Mouse (Mus musculus): ENCODE measurements around the gene Fam208a.

Fam208a gene

DNA sequence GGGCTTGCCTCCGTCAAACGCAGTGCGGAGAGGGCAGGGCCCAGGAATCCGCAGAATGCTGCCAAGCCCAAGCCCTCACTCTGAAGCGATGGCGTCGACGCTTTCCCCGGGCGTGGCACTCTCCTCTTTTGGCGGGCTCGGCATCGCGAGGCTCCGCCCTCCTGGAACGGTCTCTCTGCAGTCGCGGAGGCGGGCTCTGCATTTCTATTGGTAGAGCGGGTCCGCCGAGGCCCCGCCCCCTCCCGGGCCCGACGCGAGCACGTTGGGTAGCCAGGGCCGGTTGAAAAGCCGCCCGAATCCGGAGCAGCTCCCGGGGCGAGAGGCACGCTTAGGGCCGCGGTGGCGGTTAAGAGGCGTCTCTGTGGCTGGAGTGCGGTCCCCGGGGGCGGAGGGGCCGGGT lies at the start of gene Fam208a:
Gene Fam208a, plus strand, starts transcription at position 262 of the 400 bp plus-strand sequence.
- DNase-seq (ENCODE audit: low spot score in 2 of 2) = peak; percentile 94 to 96

DNA sequence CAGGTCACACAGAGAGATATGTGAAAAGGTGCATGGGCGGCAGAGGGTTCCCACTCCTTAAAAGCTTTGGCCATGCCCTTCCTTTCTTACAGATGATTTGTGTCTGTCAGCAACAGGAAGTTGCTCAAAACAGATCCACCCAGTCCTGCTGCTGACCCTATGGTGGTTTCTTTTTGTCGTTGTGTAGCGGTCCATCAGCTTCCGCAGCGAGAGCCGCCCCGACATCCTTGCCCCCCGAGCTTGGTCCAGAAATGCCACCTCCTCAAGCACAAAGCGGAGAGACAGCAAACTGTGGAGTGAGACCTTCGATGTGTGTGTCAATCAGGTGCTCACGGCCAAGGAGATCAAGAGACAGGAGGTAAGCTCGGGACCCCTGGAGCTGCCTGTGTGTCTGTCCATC lies 49.2 kb upstream of the Fam208a start:
- peak in 1 of 2 experiments; percentile 46 for DNase-seq (ENCODE audit: low spot score in 2 of 2)

DNA sequence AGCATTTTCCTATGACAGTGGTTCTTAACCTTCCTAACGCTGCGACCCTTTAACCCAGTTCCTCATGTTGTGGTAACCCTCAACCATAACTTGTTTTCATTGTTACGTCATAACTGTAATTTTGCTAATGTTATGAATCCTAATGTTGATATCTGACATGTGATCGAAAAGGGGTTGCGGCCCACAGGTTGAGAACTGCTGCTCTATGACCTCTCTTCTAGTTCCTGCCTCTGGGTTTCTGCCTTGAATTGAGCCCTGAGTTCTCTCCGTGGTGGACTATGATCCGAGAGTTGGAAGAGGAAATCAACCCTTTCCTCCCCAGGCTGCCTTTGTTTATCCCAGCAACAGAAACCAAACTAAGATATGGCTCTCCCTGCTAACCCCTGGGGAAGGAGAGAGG lies 47.2 kb upstream of the Fam208a start:
- no peak for DNase-seq (ENCODE audit: low spot score in 2 of 2)

DNA sequence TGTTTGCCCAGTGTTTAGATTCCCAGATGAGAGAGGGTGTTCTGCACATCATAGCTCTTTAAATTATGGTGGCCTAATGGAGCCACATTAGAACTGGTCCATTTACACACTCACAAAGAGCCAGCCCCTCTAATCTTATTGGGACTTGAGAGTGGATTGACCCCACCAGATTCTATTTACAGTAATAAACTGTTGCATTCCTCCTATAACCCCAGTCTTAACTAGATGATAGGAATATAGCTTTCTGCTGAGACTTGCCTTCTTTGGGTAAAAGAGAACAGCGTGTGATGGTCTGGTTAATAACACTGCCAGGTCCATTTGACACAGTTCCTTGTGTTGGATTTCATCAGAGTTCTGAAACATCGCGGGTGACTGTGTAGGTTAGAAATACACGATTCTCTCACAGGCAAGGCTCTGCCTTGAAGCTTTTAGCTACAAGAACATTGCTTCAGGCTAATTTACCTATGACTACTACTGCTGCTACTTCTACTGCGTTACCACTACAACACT lies 45.3 kb upstream of the Fam208a start:
- no peak for DNase-seq (ENCODE audit: low spot score in 2 of 2)

DNA sequence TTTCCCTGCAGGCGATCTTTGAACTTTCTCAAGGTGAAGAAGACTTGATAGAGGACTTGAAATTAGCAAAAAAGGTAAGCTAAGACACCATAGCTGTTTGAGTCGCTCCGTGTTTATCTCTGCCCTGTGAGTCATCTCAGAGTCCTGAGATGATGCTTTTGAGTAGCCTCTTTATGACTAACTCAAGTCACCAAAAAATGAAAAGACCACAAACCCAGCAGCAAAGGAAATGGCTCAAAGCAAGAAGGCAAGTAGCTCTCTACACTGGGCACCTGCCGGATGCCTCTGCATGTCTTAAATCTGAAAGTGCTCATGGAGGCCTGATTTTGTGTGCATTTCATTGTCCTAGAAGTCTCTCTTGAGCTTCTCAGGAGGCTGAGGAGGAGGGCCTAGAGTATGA lies 44.5 kb upstream of the Fam208a start:
- DNase-seq (ENCODE audit: low spot score in 2 of 2) = no peak

DNA sequence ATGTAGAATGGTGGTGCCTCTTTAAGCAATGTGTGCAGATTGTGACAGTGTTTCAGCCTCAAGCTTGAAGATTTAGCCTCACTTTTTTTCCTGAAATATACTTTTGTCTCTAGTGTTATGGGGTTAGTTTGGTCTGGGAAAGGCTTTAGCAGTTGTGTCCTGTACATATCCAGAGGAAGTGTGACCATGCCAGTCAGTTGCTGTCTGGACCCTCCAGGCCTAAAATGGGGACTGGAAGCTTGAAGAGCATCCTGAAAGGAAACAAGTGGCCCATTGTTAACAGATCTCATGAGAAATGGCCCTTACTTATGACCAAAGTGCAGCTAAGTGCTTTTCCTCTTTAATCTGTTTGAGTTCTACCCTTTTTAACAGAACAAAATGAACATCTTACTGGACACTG lies 40.0 kb upstream of the Fam208a start:
- no peak for DNase-seq (ENCODE audit: low spot score in 2 of 2)

DNA sequence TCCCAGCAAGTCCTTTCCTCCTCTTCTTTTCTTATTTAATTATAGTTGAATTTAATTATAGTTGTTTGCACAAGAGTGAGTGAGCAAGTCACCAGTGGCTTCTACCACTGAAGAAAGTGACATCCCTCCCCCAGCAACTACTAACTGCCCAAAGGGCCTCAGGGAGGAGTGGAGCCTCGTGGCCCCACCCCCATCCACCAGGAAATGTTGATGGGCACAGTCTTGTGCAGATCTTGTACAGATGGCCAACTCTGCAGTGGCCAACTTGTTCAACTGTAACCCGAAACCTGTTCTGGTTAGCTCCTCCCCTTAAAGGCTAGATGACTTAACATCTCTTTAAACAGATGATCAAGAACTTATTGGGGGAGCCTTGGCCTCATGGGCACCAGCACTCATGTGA lies 38.9 kb upstream of the Fam208a start:
- no peak for DNase-seq (ENCODE audit: low spot score in 2 of 2)

DNA sequence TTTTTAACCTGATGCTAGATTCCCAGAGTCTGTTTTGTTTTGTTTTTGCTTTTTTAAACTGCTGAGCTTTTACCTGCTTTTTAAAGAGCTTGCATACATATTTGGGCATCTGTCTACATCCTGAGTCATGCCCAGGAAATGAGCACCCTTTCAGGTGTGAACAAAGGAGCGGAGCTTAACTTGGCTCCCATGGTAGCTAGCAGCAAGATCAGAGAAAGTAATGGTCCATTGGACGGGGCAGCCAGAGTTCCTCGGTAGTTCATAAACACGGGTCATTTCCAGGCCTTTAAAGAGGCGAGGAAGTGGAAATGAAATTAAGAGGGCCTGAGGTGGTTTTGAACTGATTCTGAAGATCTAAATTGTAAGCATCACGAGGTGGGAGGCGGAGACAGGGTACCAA lies 38.0 kb upstream of the Fam208a start:
- DNase-seq (ENCODE audit: low spot score in 2 of 2) = no peak

DNA sequence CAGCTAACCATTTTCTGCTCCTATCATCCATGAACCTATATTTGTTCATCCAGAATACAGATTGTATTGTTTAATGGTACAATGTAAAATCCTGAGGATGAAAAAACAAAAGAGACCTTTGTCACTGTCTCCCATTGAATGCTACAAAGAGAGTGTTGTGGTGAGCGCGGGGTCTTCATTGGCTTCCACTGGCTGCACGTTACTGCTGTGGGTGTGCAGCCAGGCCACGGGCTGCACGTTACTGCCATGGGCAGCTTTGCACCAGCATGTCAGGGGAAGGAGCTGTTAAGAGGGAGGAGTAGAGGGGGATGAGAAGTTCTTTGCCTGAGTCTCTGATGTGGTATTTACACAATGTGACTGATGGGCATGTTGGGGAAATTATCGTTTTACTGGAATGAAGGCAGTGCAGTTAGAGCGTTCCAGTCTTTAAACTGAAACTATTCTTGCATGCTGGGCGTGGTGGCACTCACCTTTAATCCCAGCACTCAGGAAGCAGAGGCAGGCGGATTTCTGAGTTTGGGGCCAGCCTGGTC lies 36.8 kb upstream of the Fam208a start:
- no peak for DNase-seq (ENCODE audit: low spot score in 2 of 2)

DNA sequence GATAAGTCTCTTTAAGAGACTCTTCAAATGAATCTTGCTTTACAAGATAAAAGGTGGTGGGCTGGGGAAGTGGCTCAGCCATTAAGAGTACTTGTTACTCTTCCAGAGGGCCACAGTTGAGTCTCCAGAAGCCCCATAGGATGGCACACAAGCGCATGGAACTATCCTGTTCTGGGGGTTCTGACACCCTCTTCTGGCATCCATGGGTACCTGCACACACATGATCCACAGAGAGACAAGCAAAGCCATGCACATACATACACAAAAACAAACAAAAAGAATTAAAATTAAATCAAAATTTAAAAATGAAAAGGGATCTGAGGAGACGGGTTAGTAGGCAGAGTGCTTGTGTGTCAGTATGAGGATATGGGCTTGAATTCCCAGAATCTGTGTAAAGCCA lies 36.0 kb upstream of the Fam208a start:
- DNase-seq (ENCODE audit: low spot score in 2 of 2) = no peak

DNA sequence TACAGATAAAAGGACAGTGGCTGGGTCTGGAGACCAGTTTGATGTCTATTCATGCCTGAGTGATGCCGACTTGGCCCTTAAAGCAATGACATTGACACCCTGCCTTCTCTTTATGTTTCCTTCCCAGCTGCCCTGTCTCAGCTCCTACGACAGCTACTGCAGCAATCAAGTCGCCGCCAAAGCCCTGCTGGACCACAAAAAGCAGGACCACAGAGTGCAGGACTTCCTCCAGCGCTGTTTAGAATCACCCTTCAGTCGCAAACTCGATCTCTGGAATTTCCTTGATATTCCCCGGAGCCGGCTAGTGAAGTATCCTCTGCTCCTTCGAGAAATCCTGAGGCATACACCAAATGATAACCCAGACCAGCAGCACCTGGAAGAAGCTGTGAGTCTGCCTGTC lies 34.8 kb upstream of the Fam208a start:
- no peak for DNase-seq (ENCODE audit: low spot score in 2 of 2)

DNA sequence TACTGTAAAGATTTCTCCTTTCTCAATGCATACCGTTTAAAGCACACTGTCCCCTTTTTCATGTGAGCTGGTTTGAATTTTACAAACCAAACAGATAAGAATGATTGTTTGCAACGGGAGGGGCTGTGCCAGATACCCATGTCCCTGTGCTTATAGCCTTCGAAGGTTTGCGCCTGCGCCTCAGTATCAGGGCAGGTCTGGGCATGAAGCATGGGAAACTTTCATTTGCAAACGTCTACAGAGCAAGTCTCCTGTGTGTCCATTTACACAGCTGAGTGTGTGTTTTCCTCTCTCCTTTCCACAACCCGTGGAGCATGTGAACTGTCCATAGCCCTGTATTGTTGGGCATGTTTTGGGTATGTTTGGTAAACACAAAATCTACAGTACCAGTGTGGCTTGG lies 32.2 kb upstream of the Fam208a start:
- DNase-seq (ENCODE audit: low spot score in 2 of 2) = no peak

DNA sequence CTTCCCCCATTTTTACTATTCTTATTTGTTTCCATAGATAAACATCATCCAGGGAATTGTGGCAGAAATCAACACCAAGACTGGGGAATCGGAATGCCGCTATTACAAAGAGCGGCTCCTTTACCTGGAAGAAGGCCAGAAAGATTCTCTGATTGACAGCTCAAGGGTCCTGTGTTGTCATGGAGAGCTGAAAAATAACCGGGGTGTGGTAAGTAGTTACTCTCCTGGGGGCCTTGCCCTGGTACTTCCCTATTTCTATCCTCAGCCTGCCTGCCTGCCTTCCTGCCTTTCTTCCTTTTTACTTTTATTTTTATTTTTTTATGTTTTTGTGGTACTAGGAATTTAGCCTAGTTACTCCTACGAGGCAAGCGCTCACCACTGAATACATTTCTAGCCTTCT lies 31.1 kb upstream of the Fam208a start:
- peak; percentile 66 to 73 for DNase-seq (ENCODE audit: low spot score in 2 of 2)

DNA sequence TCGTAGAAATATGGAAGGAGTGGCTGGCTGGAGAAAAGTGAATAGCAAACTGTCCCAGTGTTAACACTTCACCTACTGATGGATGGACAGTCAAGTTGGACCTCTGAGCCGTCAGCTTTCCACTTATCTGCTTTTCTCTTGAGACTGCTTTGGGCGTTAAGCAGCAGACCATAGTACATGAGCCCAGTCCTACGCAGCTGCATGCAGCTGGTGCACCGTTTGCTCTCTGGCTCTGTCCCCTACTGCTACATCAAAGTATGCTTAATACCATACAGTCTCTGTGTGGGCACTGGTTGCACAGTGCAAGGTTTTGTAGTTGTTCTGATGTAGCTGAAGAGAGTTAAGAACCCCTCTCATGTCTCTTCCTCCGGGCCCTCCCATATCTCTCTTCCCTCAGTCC lies 28.1 kb upstream of the Fam208a start:
- no peak for DNase-seq (ENCODE audit: low spot score in 2 of 2)

DNA sequence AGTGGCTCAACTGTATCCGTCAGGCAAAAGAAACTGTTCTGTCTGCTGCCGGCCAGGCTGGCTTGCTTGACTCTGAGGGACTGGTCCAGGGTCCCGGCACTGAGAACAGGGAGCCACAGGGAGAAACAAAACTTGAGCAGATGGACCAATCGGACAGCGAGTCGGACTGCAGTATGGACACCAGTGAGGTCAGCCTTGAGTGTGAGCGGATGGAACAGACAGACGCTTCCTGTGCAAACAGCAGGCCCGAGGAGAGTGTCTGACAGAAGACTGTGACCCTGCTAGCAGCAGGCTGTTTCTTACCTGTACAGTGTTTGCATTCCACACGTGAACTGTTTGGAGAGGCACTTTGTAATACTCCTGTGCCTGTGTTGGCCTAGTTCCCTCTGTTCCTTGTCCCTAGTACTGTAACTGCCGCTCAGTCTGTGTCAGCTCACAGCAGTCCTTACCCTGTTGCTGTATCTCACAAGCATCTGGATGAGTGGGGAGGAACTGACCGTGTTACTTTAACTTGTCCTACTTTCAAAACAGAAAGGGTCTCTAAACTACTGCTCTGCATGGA lies 26.8 kb upstream of the Fam208a start:
- DNase-seq (ENCODE audit: low spot score in 2 of 2) = no peak

DNA sequence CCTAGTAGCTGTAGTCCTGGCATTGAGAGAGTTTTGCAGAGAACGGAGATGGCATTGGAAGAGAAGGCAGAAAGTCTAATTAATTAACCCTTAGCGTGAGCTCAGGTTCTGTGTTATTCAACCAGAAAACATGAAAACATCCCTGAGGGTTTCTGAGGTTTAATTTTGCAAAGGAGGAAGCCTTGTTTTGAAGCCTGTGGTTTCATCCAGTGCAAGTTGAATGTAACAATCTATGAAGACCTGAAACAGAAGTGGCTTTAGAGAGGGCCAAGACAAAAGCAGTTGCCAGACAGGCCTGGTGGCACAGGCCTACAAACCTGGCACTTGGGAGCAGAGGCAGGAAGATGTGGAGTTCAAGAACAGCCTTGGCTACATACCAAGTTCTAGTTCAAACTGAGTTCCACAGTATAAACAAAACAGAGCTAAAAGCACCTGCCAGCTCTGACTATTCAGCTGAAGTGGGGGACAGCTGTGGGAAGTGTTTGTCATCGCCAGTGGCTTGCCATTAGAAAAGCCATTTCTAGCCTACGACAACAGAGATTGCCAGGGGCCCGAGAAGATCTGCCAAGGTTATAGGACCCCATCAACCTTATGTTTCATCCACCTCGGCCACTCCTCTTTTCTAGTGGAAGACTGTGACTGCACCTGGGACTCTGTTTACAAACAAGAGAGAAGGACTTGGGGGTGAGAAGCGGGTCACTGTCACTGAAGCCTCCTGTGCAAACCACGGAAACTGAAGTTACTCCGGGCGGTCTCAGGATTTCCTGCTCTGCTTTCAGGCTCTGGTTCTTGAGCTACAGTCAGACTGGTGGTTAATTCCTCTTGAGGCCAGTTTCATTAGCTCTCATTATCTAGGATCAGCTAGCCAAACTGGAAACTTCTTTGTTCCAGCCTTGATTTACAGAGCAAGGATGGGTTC lies 26.0 kb upstream of the Fam208a start:
- peak; percentile 55 to 57 for DNase-seq (ENCODE audit: low spot score in 2 of 2)

DNA sequence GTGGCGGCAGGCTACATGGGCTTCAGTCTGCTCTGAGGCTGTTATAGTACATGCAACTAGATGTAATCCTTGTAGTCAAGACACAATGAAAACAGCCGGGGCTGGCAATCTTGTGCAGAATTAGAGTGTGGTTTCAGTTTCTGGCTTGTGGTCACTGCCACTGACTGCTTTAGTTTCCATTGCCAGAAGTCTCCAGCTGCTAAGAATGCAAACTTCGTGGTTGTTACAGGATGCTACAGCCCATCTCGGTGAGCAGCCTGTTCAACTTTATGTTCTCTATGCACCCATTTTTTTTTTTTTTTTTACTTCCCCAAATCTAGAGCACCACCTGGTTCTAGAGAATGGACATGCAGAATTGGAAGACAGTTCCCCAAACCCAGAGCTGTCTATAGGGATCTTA lies 23.2 kb upstream of the Fam208a start:
- peak; percentile 83 to 84 for DNase-seq (ENCODE audit: low spot score in 2 of 2)

DNA sequence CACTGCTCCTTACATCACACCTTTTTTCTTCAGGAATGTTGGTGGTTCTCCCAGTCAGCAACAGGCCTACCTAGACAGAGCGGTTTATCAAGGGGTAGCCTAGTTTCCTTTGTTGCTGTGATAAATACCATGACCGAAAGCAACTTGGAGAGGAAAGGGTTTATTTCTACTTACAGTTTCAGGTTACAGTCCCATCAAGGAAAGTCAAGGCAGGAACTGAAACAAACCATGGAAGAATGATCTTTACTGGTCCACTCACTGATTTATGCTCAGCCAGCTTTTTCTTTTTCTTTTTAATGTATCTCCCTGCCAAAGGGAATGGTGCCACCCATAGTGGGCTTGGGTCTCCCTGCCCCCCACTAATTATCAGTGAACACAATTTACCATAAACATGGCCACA lies 22.7 kb upstream of the Fam208a start:
- no peak for DNase-seq (ENCODE audit: low spot score in 2 of 2)

DNA sequence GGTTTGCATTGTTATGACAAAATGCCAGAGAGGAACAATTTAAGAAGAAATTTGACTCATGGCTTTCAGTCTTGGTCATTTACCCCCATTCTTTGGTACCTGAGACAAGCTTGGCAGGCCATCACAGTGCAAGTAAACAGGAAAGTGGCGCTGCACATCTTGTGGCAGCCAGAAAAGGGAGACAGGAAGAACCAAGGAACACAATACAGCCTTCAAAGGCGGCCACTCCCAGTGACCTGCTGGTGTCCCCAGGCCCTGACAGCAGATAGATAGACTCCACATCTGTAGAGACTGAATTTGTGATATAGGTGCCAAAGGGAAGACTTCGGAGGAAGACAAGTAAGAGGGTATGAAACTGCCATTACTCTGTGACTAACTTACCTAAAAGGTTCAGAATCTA lies 20.4 kb upstream of the Fam208a start:
- no peak for DNase-seq (ENCODE audit: low spot score in 2 of 2)

DNA sequence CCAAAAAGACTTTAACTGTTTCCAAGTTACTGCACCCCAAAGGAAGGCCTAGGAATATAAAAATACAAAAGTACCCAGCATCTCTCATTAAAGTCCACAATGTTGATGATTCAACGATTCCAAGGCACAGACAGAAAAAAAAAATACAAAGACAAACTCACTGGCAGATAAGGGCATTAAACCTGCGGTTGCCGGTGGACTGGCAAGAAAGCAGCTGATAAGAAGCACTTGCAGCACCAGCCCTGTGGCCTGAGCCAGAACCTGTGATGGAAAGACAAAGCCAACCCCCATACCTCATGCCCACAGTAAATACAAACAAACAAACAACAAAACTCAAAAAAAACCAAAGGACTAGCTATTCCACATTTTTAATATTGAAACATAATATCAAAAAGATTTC lies 19.0 kb upstream of the Fam208a start:
- DNase-seq (ENCODE audit: low spot score in 2 of 2) = no peak

DNA sequence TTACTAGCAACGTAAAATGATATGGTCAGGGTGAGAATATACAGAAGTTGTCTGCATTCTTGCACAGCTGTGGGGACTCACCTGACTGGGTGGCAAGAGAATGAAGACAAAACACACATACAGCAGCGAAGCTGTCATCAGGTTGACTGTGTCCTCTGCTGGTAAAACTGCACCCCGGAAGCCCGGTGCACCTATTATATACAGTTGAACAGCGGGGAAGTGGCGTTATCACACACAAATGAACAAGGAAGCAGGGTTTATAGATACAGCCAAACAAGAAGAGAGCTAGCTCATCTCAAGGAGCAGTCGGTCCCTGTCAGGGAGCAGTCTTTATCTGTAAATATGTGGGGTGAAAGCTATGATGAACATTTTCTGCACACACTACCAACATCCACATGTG lies 17.1 kb upstream of the Fam208a start:
- no peak for DNase-seq (ENCODE audit: low spot score in 2 of 2)

DNA sequence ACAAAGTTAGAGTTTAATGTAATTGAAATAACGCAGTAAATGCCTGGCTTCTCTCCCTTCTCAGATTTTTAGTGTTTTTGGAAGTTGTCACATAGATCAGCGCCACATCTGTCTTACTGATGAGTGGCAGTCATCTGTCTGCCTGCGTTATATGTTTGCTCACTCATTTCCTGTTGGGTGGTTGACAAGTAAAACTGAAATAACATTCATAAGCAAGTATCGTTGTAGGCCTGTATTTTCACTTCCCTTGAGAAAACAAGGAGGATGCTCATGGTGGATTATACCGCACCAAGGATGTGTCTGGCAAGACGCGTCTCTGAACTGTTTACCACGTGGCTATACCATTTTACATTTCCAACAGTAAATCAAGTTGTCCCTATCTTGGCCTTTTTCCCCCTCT lies 15.9 kb upstream of the Fam208a start:
- DNase-seq (ENCODE audit: low spot score in 2 of 2) = no peak

DNA sequence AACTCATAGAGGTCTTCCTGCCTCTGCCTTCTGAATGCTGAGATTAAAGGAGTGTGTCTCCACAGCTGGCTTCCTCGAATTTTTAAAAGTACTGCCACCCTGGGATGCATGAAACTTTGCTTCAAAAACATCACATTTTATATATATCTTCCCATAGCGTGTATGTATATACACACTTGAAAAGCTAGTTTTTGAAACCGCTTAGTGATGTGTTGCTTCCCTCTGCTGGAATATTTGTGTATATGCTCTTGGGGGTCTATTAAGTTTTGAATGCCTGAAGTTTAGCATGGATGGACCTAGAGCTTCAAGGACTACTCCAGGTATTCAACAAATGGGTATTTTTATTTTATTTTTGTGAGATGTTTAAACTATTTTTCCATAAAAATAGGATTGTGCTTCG lies 14.7 kb upstream of the Fam208a start:
- peak; percentile 45 to 55 for DNase-seq (ENCODE audit: low spot score in 2 of 2)
